Mouse (Mus musculus) lung, adult 2 months (tissue): Measurements from ENCODE around the gene Trim9.

Source experiments
- CTCF ChIP-seq: fragments of 200-500 bp; IDR thresholded peaks from 2 replicates; pipeline ENCODE4 v1.5.1; 2011; ENCODE audit warnings: mild to moderate bottlenecking, low read length, control low read depth; ENCODE audit not compliant: insufficient read depth
- POLR2A ChIP-seq: fragments of 200-500 bp; IDR thresholded peaks from 2 replicates; pipeline ENCODE4 v1.6.1; 2011; ENCODE audit warnings: low read depth, mild to moderate bottlenecking, control low read depth, low read length, borderline replicate concordance; ENCODE audit errors: extremely low read depth

GRCm38 (mm10) chr12:70218795-70219540, 128.4 kb downstream of the Trim9 start:
- TF ChIP-seq CTCF: no peak
- TF ChIP-seq POLR2A: no peak
